Mouse (Mus musculus): Measurements from ENCODE around the gene Zfp661.

DNA sequence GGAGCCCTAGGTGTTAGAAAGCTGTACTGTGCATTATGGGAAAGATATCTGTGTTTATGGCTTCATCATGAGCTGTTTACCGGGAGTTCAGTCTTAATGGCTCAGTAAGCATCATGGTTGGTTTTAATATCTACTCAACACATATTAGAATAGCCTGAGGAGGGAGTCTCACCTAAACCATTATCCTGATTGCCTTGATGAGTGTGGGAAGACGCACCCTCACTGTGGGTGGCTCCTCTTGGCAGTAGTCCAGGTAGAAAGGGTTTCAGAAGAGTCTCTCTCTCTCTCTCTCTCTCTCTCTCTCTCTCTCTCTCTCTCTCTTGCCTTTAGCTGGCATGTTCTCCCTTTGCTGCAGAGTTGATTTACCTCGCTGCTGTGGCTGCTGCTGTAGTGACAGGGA, 35.2 kb upstream of the Zfp661 start:
- TF ChIP-seq CTCF (IDR thresholded peaks at IDR 0.05; ENCODE audit: insufficient read depth, low read length) = no peak
- TF ChIP-seq POLR2A (IDR thresholded peaks at IDR 0.05; ENCODE audit: borderline replicate concordance, extremely low read depth, low read depth, low read length) = no peak
